Mouse (Mus musculus): Measurements from ENCODE around the gene Tmem235.

Gene Tmem235

GRCm38 (mm10) chr11:117865988-117866387, 5.4 kb downstream of the Tmem235 start:
- no peak for DNase-seq (ENCODE audit: low spot score in 2 of 2)

GRCm38 (mm10) chr11:117870688-117871365, 10.3 kb downstream of the Tmem235 start:
- peak; percentile 55 for DNase-seq (ENCODE audit: low spot score in 2 of 2)

GRCm38 (mm10) chr11:117871376-117871775, 10.8 kb downstream of the Tmem235 start:
- no peak for DNase-seq (ENCODE audit: low spot score in 2 of 2)

- DNase-seq (ENCODE audit: low spot score in 2 of 2) = no peak
These were observed 11.5 kb downstream of the Tmem235 start for GRCm38 (mm10) chr11:117871911-117872584.

- peak; percentile 73 to 77 for DNase-seq (ENCODE audit: low spot score in 2 of 2)
These were observed 12.5 kb downstream of the Tmem235 start, which contains the start of gene Tha1 for GRCm38 (mm10) chr11:117872861-117873608. Gene Tha1 (minus strand): TSS chr11:117873481.

- DNase-seq (ENCODE audit: low spot score in 2 of 2) = no peak
These were observed 13.9 kb downstream of the Tmem235 start for GRCm38 (mm10) chr11:117874419-117874818.

- no peak for DNase-seq (ENCODE audit: low spot score in 2 of 2)
These were observed 15.1 kb downstream of the Tmem235 start for GRCm38 (mm10) chr11:117875681-117876080.

- DNase-seq (ENCODE audit: low spot score in 2 of 2) = no peak
These were observed 17.6 kb downstream of the Tmem235 start for GRCm38 (mm10) chr11:117877917-117878745.

- DNase-seq (ENCODE audit: low spot score in 2 of 2) = no peak
These were observed 18.3 kb downstream of the Tmem235 start for GRCm38 (mm10) chr11:117878892-117879291.

GRCm38 (mm10) chr11:117879676-117880075, 19.1 kb downstream of the Tmem235 start:
- no peak for DNase-seq (ENCODE audit: low spot score in 2 of 2)

- no peak for DNase-seq (ENCODE audit: low spot score in 2 of 2)
These were observed 19.9 kb downstream of the Tmem235 start for GRCm38 (mm10) chr11:117880336-117880976.

GRCm38 (mm10) chr11:117880977-117881358, 20.4 kb downstream of the Tmem235 start:
- no peak for DNase-seq (ENCODE audit: low spot score in 2 of 2)

- DNase-seq (ENCODE audit: low spot score in 2 of 2) = no peak
These were observed 21.2 kb downstream of the Tmem235 start for GRCm38 (mm10) chr11:117881787-117882186.

- DNase-seq (ENCODE audit: low spot score in 2 of 2) = no peak
These were observed 21.7 kb downstream of the Tmem235 start for GRCm38 (mm10) chr11:117882208-117882607.

GRCm38 (mm10) chr11:117886000-117886399, 25.4 kb downstream of the Tmem235 start:
- no peak for DNase-seq (ENCODE audit: low spot score in 2 of 2)

GRCm38 (mm10) chr11:117888168-117888852, 27.8 kb downstream of the Tmem235 start:
- DNase-seq (ENCODE audit: low spot score in 2 of 2) = no peak

GRCm38 (mm10) chr11:117888853-117889822, 28.6 kb downstream of the Tmem235 start:
- no peak for DNase-seq (ENCODE audit: low spot score in 2 of 2)

- DNase-seq (ENCODE audit: low spot score in 2 of 2) = no peak
These were observed 29.4 kb downstream of the Tmem235 start for GRCm38 (mm10) chr11:117889887-117890340.
